In genomic region chr11:81974577-81974976, GRCm38 (mm10) we compare ENCODE assay signal across 10 mouse cellular contexts. TPM values are rescaled to one million over a fixed set of nuclear protein-coding genes. Genes with fewer than 3 reads are reported as not detected.
DNase-seq lines count a peak whose midpoint lies in the region; ATAC-seq lines count a peak whose summit lies in the region.
"Had no signal": no experiment of that assay in that cellular context is flagged by ENCODE, and none has a peak within 500 bp of the region (broad histone marks: within the 10 kb centered on the region; RNA-seq: fewer than 3 reads in every experiment).

No protein-coding gene starts in this region.

- H3K27me3 ChIP-seq in forebrain, embryonic 13.5 days, result peaks cover 6% of the 10 kb centered on the region; the same call in 1 of the 2 replicates
- H3K27me3 ChIP-seq in intestine, embryonic 16.5 days (replicated peaks; ENCODE audit: control insufficient read depth, insufficient read depth, low read length), result peaks cover 3% of the 10 kb centered on the region; the same call in 1 of the 2 replicates

- no peak overlapping the region for H3K4me3 ChIP-seq in forebrain, embryonic 13.5 days
- no peak overlapping the region for H3K4me3 ChIP-seq in intestine, embryonic 16.5 days (ENCODE audit: low read length)
- H3K4me3 ChIP-seq: heart, embryonic 13.5 days had no signal

- H3K4me2 ChIP-seq in forebrain, embryonic 13.5 days, result no peak overlapping the region
- no peak overlapping the region for H3K4me2 ChIP-seq in intestine, embryonic 16.5 days (ENCODE audit: low read depth, low read length)
- H3K4me2 ChIP-seq: heart, embryonic 13.5 days had no signal

- no peak overlapping the region for H3K27ac ChIP-seq in forebrain, embryonic 13.5 days
- H3K27ac ChIP-seq in intestine, embryonic 16.5 days (ENCODE audit: low read length), result no peak overlapping the region
- H3K27ac ChIP-seq: heart, embryonic 13.5 days had no signal

- H3K36me3 ChIP-seq in forebrain, embryonic 13.5 days (ENCODE audit: poor library complexity, severe bottlenecking), result no peaks in the 10 kb centered on the region
- H3K36me3 ChIP-seq in intestine, embryonic 16.5 days (ENCODE audit: control insufficient read depth, insufficient read depth, low read length), result no peaks in the 10 kb centered on the region
- H3K36me3 ChIP-seq: heart, embryonic 13.5 days had no signal

- peak; percentile 32 to 41 for DNase-seq in left cerebral cortex, postnatal 25 days (ENCODE audit: low spot score in 2 of 2)
- DNase-seq in left cerebral cortex, postnatal 36 days (ENCODE audit: low spot score in 2 of 2), result no peak
- peak; percentile 4 for DNase-seq in cerebellum, adult 8-10 months
- DNase-seq in retina, postnatal 1 day, result peak; percentile 58
- no peak for DNase-seq in testis, postnatal 14 days (ENCODE audit: low spot score)
- no peak for DNase-seq in thymus, postnatal 14 days

- 20% methylated on average over 5 of the region's 5 CpGs for WGBS in forebrain, embryonic 13.5 days
- WGBS in intestine, embryonic 16.5 days, result 28% methylated on average over 5 of the region's 5 CpGs

- 0 out of 2 replicates have a peak, but pooled peaks have one; percentile 36 for ATAC-seq in forebrain, embryonic 13.5 days
- ATAC-seq in intestine, embryonic 16.5 days, result no peak

- intact Hi-C loops in left cerebral cortex, postnatal 25 days (cut with DNase I), result loop anchor here (10.0 kb wide), 1 partner anchor 210 kb away; no protein-coding TSS in a partner anchor
- intact Hi-C loops in left cerebral cortex, postnatal 36 days (cut with DNase I), result loop anchor here (2.0 kb wide), 1 partner anchor 340 kb away; no protein-coding TSS in a partner anchor

- H3K9me3 ChIP-seq in forebrain, embryonic 13.5 days (replicated peaks), result no peaks in the 10 kb centered on the region
- H3K9me3 ChIP-seq in intestine, embryonic 16.5 days (ENCODE audit: control insufficient read depth, low read length), result no peaks in the 10 kb centered on the region
- H3K9me3 ChIP-seq: heart, embryonic 13.5 days had no signal

- no peak overlapping the region for H3K9ac ChIP-seq in forebrain, embryonic 13.5 days
- no peak overlapping the region for H3K9ac ChIP-seq in intestine, embryonic 16.5 days (ENCODE audit: low read depth, low read length)
- H3K9ac ChIP-seq: heart, embryonic 13.5 days had no signal

- H3K4me1 ChIP-seq in forebrain, embryonic 13.5 days, result peaks cover 3% of the 10 kb centered on the region; the same call in 1 of the 2 replicates
- no peaks in the 10 kb centered on the region for H3K4me1 ChIP-seq in intestine, embryonic 16.5 days (ENCODE audit: control insufficient read depth, insufficient read depth, low read length)
- H3K4me1 ChIP-seq: heart, embryonic 13.5 days had no signal

RNA-seq across cellular contexts. Expression of gene Asic2, which starts 6.3 kb away (rescaled TPM):
- 10 to 100 TPM; 78.0 to 80.2 TPM for total RNA-seq in left cerebral cortex, postnatal 25 days (2021)
- 10 to 100 TPM; 73.7 to 79.1 TPM for total RNA-seq in left cerebral cortex, postnatal 36 days (2021)
- 2.3 and 2.9 TPM in 2 replicates for polyA plus RNA-seq in forebrain, embryonic 13.5 days (2015; fragmentation: Nextera tagmentation; extraction: Ambion mirVana)
- polyA plus RNA-seq in intestine, embryonic 16.5 days (2015; fragmentation: Nextera tagmentation; extraction: Ambion mirVana), result 0.15 and 0.16 TPM in 2 replicates
- polyA plus RNA-seq: liver, embryonic 16.5 days had no signal

Comparison
In these comparisons a context has a peak if more than half of its experiments do, and no peak if none do; other contexts are left out.
1. DNase-seq: peak in left cerebral cortex, postnatal 25 days (2 of 2), cerebellum, adult 8-10 months (single experiment) and retina, postnatal 1 day (single experiment); none in left cerebral cortex, postnatal 36 days (0 of 2), testis, postnatal 14 days (single experiment) and thymus, postnatal 14 days (single experiment).